Mouse (Mus musculus) liver, embryonic 14.5 days (tissue): Measurements from ENCODE around the gene Olfr312. TPM values are rescaled to one million over a fixed set of nuclear protein-coding genes. Genes with fewer than 3 reads are reported as not detected.

Experiments used
- ATAC-seq: fragments of 200-750 bp; cut with Nextera tagmentation; 2 replicates; pipeline ENCODE4 v1.8.0; 2017; ENCODE audit warnings: moderate number of reproducible peaks, mild to moderate bottlenecking, moderate library complexity; ENCODE audit not compliant: insufficient read depth
- DNase-seq, 3 experiments: peaks; one replicate each; pipeline ENCODE4 v3.0.0-alpha.2; 2012 to 2013; ENCODE audit warnings: low read depth in 3 of 3, low spot score in 3 of 3
- H3K27ac ChIP-seq: fragments of 300-500 bp; sonication (generic); 2 replicates; pipeline ENCODE4 v1.5.1; 2014; ENCODE audit warnings: moderate library complexity, mild to moderate bottlenecking, control low read depth, inconsistent platforms
- H3K27me3 ChIP-seq: fragments of 300-500 bp; sonication (generic); 2 replicates; pipeline ENCODE4 v1.6.1; 2014; ENCODE audit warnings: mild to moderate bottlenecking, low read length, moderate library complexity; ENCODE audit not compliant: control insufficient read depth, insufficient read depth
- H3K36me3 ChIP-seq: fragments of 300-500 bp; sonication (generic); replicated peaks from 2 replicates; pipeline ENCODE4 v1.6.1; 2014; ENCODE audit warnings: low read depth; ENCODE audit not compliant: control insufficient read depth, insufficient read depth
- H3K4me1 ChIP-seq, 2 experiments: fragments of 200-500 bp in 1 of 2; fragments of 300-500 bp in 1 of 2; sonication (generic) in 1 of 2; replicated peaks; 2 replicates each; pipeline ENCODE4 v1.6.1; 2012 to 2014; ENCODE audit warnings: antibody characterized with exemption in 1 of 2, inconsistent platforms in 1 of 2, low read length in 1 of 2; ENCODE audit not compliant: control insufficient read depth in 2 of 2, insufficient read depth in 2 of 2
- H3K4me2 ChIP-seq: fragments of 300-500 bp; sonication (generic); 2 replicates; pipeline ENCODE4 v1.6.1; 2014; ENCODE audit warnings: low read depth, mild to moderate bottlenecking, control low read depth, moderate library complexity
- H3K4me3 ChIP-seq, 2 experiments: fragments of 200-500 bp in 1 of 2; fragments of 300-500 bp in 1 of 2; sonication (generic) in 1 of 2; 2 replicates each; pipeline ENCODE4 v1.5.1; 2012 to 2014; ENCODE audit warnings: low read depth in 2 of 2, low read length in 2 of 2, mild to moderate bottlenecking in 2 of 2, control low read depth in 1 of 2, inconsistent platforms in 1 of 2, moderate library complexity in 1 of 2; ENCODE audit not compliant: insufficient read depth in 1 of 2
- H3K9ac ChIP-seq: fragments of 300-500 bp; sonication (generic); replicated peaks from 2 replicates; pipeline ENCODE4 v1.6.1; 2014; ENCODE audit warnings: mild to moderate bottlenecking, control low read depth, moderate library complexity
- H3K9me3 ChIP-seq: fragments of 300-500 bp; sonication (generic); 2 replicates; pipeline ENCODE4 v1.6.1; 2016; ENCODE audit warnings: low read length, mixed read lengths; ENCODE audit not compliant: control insufficient read depth
- CTCF ChIP-seq: IDR thresholded peaks from 2 replicates; pipeline ENCODE4 v1.5.1; 2016; ENCODE audit warnings: antibody characterized with exemption, low read depth, control low read depth
- EP300 ChIP-seq: IDR thresholded peaks from 2 replicates; pipeline ENCODE4 v1.6.1; 2016; ENCODE audit warnings: antibody characterized with exemption, low read depth
- whole genome bisulfite sequencing: fragments of 180-500 bp; shearing (Covaris S2); extraction: QIAGEN DNeasy Blood & Tissue Kit; methylation state at CpG from one replicate; pipeline ENCODE4 v1.1.7; 2014; ENCODE audit not compliant: insufficient replicate concordance; 5-methylcytosine and 5-hydroxymethylcytosine counted together
- polyA plus RNA-seq, 2 experiments: library from polyadenylated mRNA; depleted of rRNA in 1 of 2; stranded (reverse) in 1 of 2; unstranded in 1 of 2; fragments of >200 nt; fragmentation: Nextera tagmentation in 1 of 2; extraction: Ambion mirVana in 1 of 2; gene quantifications; 2 replicates each; pipeline versions ENCODE4 v1.2.1 to v1.2.3; 2012 to 2014

Olfr312 gene
- polyA plus RNA-seq, 2 experiments, result not detected

GRCm38 (mm10) chr11:58870961-58871360, 41.9 kb downstream of the Olfr312 start:
- H3K36me3 ChIP-seq, result no peaks in the 10 kb centered on the region
- ATAC-seq (no peak), DNase-seq (no peak)
- TF ChIP-seq CTCF (no peak), EP300 (no peak)
- no peaks in the 10 kb centered on the region for H3K9me3 ChIP-seq
- WGBS, result 67% methylated on average over 4 of the region's 4 CpGs
- no peak overlapping the region for H3K4me2 ChIP-seq
- no peak overlapping the region for H3K9ac ChIP-seq
- H3K4me3 ChIP-seq, result no peak overlapping the region
- H3K27ac ChIP-seq, result no peak overlapping the region
- H3K4me1 ChIP-seq, result peaks cover 6 to 8% of the 10 kb centered on the region in 2 experiments; a peak in 2 of 4 replicates
- H3K27me3 ChIP-seq, result no peaks in the 10 kb centered on the region

GRCm38 (mm10) chr11:58883756-58884155, 54.7 kb downstream of the Olfr312 start:
- TF ChIP-seq EP300, result no peak
- no peak for TF ChIP-seq CTCF
- WGBS, result 62% methylated on average over 8 of the region's 8 CpGs
- no peak overlapping the region for H3K4me2 ChIP-seq
- DNase-seq, result no peak
- no peak overlapping the region for H3K27ac ChIP-seq
- no peak for ATAC-seq
- H3K36me3 ChIP-seq, result peaks cover 12% of the 10 kb centered on the region
- no peaks in the 10 kb centered on the region for H3K27me3 ChIP-seq
- H3K4me3 ChIP-seq, result no peak overlapping the region
- no peaks in the 10 kb centered on the region for H3K9me3 ChIP-seq
- H3K4me1 ChIP-seq, result no peaks in the 10 kb centered on the region
- no peak overlapping the region for H3K9ac ChIP-seq

Other genes starting within 250 kb of the Olfr312 start
- not detected in 2 replicates for gene Olfr324, start 234.1 kb upstream of the Olfr312 start, polyA plus RNA-seq (2012; rRNA removed)
- not detected in 2 replicates for gene Olfr324, start 234.1 kb upstream of the Olfr312 start, polyA plus RNA-seq (2014; fragmentation: Nextera tagmentation; extraction: Ambion mirVana)
- not detected in 2 replicates for gene 2210407C18Rik, start 213.2 kb upstream of the Olfr312 start, polyA plus RNA-seq (2012; rRNA removed)
- not detected in 2 replicates for gene 2210407C18Rik, start 213.2 kb upstream of the Olfr312 start, polyA plus RNA-seq (2014; fragmentation: Nextera tagmentation; extraction: Ambion mirVana)
- gene Olfr323, start 198.7 kb upstream of the Olfr312 start, polyA plus RNA-seq (2012; rRNA removed), result not detected in 2 replicates
- gene Olfr323, start 198.7 kb upstream of the Olfr312 start, polyA plus RNA-seq (2014; fragmentation: Nextera tagmentation; extraction: Ambion mirVana), result not detected in 2 replicates
- gene Trim58, start 188.8 kb upstream of the Olfr312 start, polyA plus RNA-seq (2012; rRNA removed), result 9.1 and 10.5 TPM in 2 replicates
- 10.5 and 11.8 TPM in 2 replicates for gene Trim58, start 188.8 kb upstream of the Olfr312 start, polyA plus RNA-seq (2014; fragmentation: Nextera tagmentation; extraction: Ambion mirVana)
- gene Olfr322, start 170.5 kb upstream of the Olfr312 start, polyA plus RNA-seq (2012; rRNA removed), result 0.03 and 0.07 TPM in 2 replicates
- 0.14 TPM in 1 of 2 replicates, not detected in the other for gene Olfr322, start 170.5 kb upstream of the Olfr312 start, polyA plus RNA-seq (2014; fragmentation: Nextera tagmentation; extraction: Ambion mirVana)
- gene Olfr320, start 148.1 kb upstream of the Olfr312 start, polyA plus RNA-seq (2012; rRNA removed), result not detected in 2 replicates
- gene Olfr320, start 148.1 kb upstream of the Olfr312 start, polyA plus RNA-seq (2014; fragmentation: Nextera tagmentation; extraction: Ambion mirVana), result not detected in 2 replicates
- not detected in 2 replicates for gene Olfr319, start 130.1 kb upstream of the Olfr312 start, polyA plus RNA-seq (2012; rRNA removed)
- not detected in 2 replicates for gene Olfr319, start 130.1 kb upstream of the Olfr312 start, polyA plus RNA-seq (2014; fragmentation: Nextera tagmentation; extraction: Ambion mirVana)
- gene Olfr318, start 105.2 kb upstream of the Olfr312 start, polyA plus RNA-seq (2012; rRNA removed), result not detected in 2 replicates
- not detected in 2 replicates for gene Olfr318, start 105.2 kb upstream of the Olfr312 start, polyA plus RNA-seq (2014; fragmentation: Nextera tagmentation; extraction: Ambion mirVana)
- not detected in 2 replicates for gene Olfr317, start 90.0 kb upstream of the Olfr312 start, polyA plus RNA-seq (2012; rRNA removed)
- not detected in 2 replicates for gene Olfr317, start 90.0 kb upstream of the Olfr312 start, polyA plus RNA-seq (2014; fragmentation: Nextera tagmentation; extraction: Ambion mirVana)
- gene Olfr316, start 76.5 kb upstream of the Olfr312 start, polyA plus RNA-seq (2012; rRNA removed), result not detected in 2 replicates
- gene Olfr316, start 76.5 kb upstream of the Olfr312 start, polyA plus RNA-seq (2014; fragmentation: Nextera tagmentation; extraction: Ambion mirVana), result not detected in 2 replicates
- not detected in 2 replicates for gene Olfr315, start 56.0 kb upstream of the Olfr312 start, polyA plus RNA-seq (2012; rRNA removed)
- not detected in 2 replicates for gene Olfr315, start 56.0 kb upstream of the Olfr312 start, polyA plus RNA-seq (2014; fragmentation: Nextera tagmentation; extraction: Ambion mirVana)
- gene Olfr314, start 46.3 kb upstream of the Olfr312 start, polyA plus RNA-seq (2012; rRNA removed), result not detected in 2 replicates
- not detected in 2 replicates for gene Olfr314, start 46.3 kb upstream of the Olfr312 start, polyA plus RNA-seq (2014; fragmentation: Nextera tagmentation; extraction: Ambion mirVana)
- not detected in 2 replicates for gene Fam183b, start 27.3 kb upstream of the Olfr312 start, polyA plus RNA-seq (2012; rRNA removed)
- not detected in 2 replicates for gene Fam183b, start 27.3 kb upstream of the Olfr312 start, polyA plus RNA-seq (2014; fragmentation: Nextera tagmentation; extraction: Ambion mirVana)
- not detected in 2 replicates for gene Olfr313, start 14.2 kb upstream of the Olfr312 start, polyA plus RNA-seq (2012; rRNA removed)
- not detected in 2 replicates for gene Olfr313, start 14.2 kb upstream of the Olfr312 start, polyA plus RNA-seq (2014; fragmentation: Nextera tagmentation; extraction: Ambion mirVana)
- gene Olfr311, start 10.0 kb downstream of the Olfr312 start, polyA plus RNA-seq (2012; rRNA removed), result not detected in 2 replicates
- not detected in 2 replicates for gene Olfr311, start 10.0 kb downstream of the Olfr312 start, polyA plus RNA-seq (2014; fragmentation: Nextera tagmentation; extraction: Ambion mirVana)
- 2.0 and 2.8 TPM in 2 replicates for gene Gm12258, start 17.9 kb downstream of the Olfr312 start, polyA plus RNA-seq (2012; rRNA removed)
- 1.3 and 1.8 TPM in 2 replicates for gene Gm12258, start 17.9 kb downstream of the Olfr312 start, polyA plus RNA-seq (2014; fragmentation: Nextera tagmentation; extraction: Ambion mirVana)
- gene 2810021J22Rik, start 38.0 kb downstream of the Olfr312 start, polyA plus RNA-seq (2012; rRNA removed), result 0.92 and 1.5 TPM in 2 replicates
- gene 2810021J22Rik, start 38.0 kb downstream of the Olfr312 start, polyA plus RNA-seq (2014; fragmentation: Nextera tagmentation; extraction: Ambion mirVana), result 2.2 and 2.5 TPM in 2 replicates
- gene Zfp39, start 75.0 kb downstream of the Olfr312 start, polyA plus RNA-seq (2012; rRNA removed), result 3.9 and 4.6 TPM in 2 replicates
- gene Zfp39, start 75.0 kb downstream of the Olfr312 start, polyA plus RNA-seq (2014; fragmentation: Nextera tagmentation; extraction: Ambion mirVana), result 5.2 and 5.4 TPM in 2 replicates
- gene Btnl10, start 88.7 kb downstream of the Olfr312 start, polyA plus RNA-seq (2012; rRNA removed), result 18.2 and 19.3 TPM in 2 replicates
- gene Btnl10, start 88.7 kb downstream of the Olfr312 start, polyA plus RNA-seq (2014; fragmentation: Nextera tagmentation; extraction: Ambion mirVana), result 9.1 and 9.6 TPM in 2 replicates
- 80.8 and 83.3 TPM in 2 replicates for gene Rnf187, start 109.7 kb downstream of the Olfr312 start, polyA plus RNA-seq (2012; rRNA removed)
- gene Rnf187, start 109.7 kb downstream of the Olfr312 start, polyA plus RNA-seq (2014; fragmentation: Nextera tagmentation; extraction: Ambion mirVana), result 104 and 120 TPM in 2 replicates
- gene Hist3h2ba, start 119.7 kb downstream of the Olfr312 start, polyA plus RNA-seq (2012; rRNA removed), result 15.7 and 16.0 TPM in 2 replicates
- gene Hist3h2ba, start 119.7 kb downstream of the Olfr312 start, polyA plus RNA-seq (2014; fragmentation: Nextera tagmentation; extraction: Ambion mirVana), result 4.2 and 6.0 TPM in 2 replicates
- gene Hist3h2a, start 125.4 kb downstream of the Olfr312 start, polyA plus RNA-seq (2012; rRNA removed), result 11.0 and 11.5 TPM in 2 replicates
- gene Hist3h2a, start 125.4 kb downstream of the Olfr312 start, polyA plus RNA-seq (2014; fragmentation: Nextera tagmentation; extraction: Ambion mirVana), result 13.5 and 16.7 TPM in 2 replicates
- 0.05 and 0.06 TPM in 2 replicates for gene Trim17, start 125.4 kb downstream of the Olfr312 start, polyA plus RNA-seq (2012; rRNA removed)
- 0.06 and 0.14 TPM in 2 replicates for gene Trim17, start 125.4 kb downstream of the Olfr312 start, polyA plus RNA-seq (2014; fragmentation: Nextera tagmentation; extraction: Ambion mirVana)
- gene Trim11, start 148.9 kb downstream of the Olfr312 start, polyA plus RNA-seq (2012; rRNA removed), result 8.1 and 8.3 TPM in 2 replicates
- gene Trim11, start 148.9 kb downstream of the Olfr312 start, polyA plus RNA-seq (2014; fragmentation: Nextera tagmentation; extraction: Ambion mirVana), result 6.4 and 6.9 TPM in 2 replicates